Mouse (Mus musculus) G1E (cell line): ENCODE data around the gene Atmin. TPM values are rescaled to one million over a fixed set of nuclear protein-coding genes. Genes with fewer than 3 reads are reported as not detected.

Source experiments
- ATAC-seq: 2 replicates; pipeline ENCODE4 v1.8.0; 2016; ENCODE audit warnings: mild to moderate bottlenecking; ENCODE audit not compliant: insufficient number of reproducible peaks, poor library complexity, low FRiP score, severe bottlenecking; ENCODE audit errors: extremely low read depth
- DNase-seq: peaks from one replicate; pipeline ENCODE4 v3.0.0; 2012; ENCODE audit warnings: low spot score
- H3K27me3 ChIP-seq: 2 replicates; pipeline ENCODE4 v1.6.1; 2012; ENCODE audit warnings: mild to moderate bottlenecking, low read length, inconsistent platforms; ENCODE audit not compliant: insufficient read depth
- H3K36me3 ChIP-seq: replicated peaks from 2 replicates; pipeline ENCODE3; 2012; ENCODE audit warnings: mild to moderate bottlenecking, inconsistent platforms
- H3K4me1 ChIP-seq: 2 replicates; pipeline ENCODE4 v1.6.1; 2012; ENCODE audit warnings: low read depth, low read length, inconsistent platforms, mixed read lengths; ENCODE audit not compliant: insufficient read depth
- H3K4me3 ChIP-seq: 2 replicates; pipeline ENCODE4 v1.5.1; 2012; ENCODE audit warnings: low read depth, mild to moderate bottlenecking, inconsistent platforms, low read length, moderate library complexity, mixed read lengths
- H3K9me3 ChIP-seq: replicated peaks from 2 replicates; pipeline ENCODE4 v1.6.1; 2012; ENCODE audit warnings: inconsistent platforms
- CTCF ChIP-seq: IDR thresholded peaks from 2 replicates; pipeline ENCODE4 v1.5.1; 2012; ENCODE audit warnings: low read depth, low read length, inconsistent platforms, mixed read lengths
- GATA1 ChIP-seq: IDR thresholded peaks from 2 replicates; pipeline ENCODE4 v1.6.1; 2012; ENCODE audit warnings: borderline replicate concordance, low read length, inconsistent platforms, mixed read lengths
- GATA2 ChIP-seq: IDR thresholded peaks from 2 replicates; pipeline ENCODE4 v1.6.1; 2012; ENCODE audit warnings: low read depth, low read length, inconsistent platforms, borderline replicate concordance
- POLR2AphosphoS5 ChIP-seq: IDR thresholded peaks from 2 replicates; pipeline ENCODE4 v1.6.1; 2012; ENCODE audit warnings: low read depth, low read length, inconsistent platforms; ENCODE audit not compliant: insufficient replicate concordance
- TAL1 ChIP-seq: conservative IDR thresholded peaks from 2 replicates; pipeline ENCODE4 v1.6.1; 2012; ENCODE audit warnings: low read depth, low read length, inconsistent platforms, mixed read lengths
- polyA plus RNA-seq: library from polyadenylated mRNA; stranded (reverse); fragments of >175 nt; gene quantifications from 2 replicates; pipeline ENCODE4 v1.2.3, GENCODE M21; 2012
- total RNA-seq, 2 experiments: library from RNA; stranded (forward) in 1 of 2; stranded (reverse) in 1 of 2; fragments of 200-1000 nt in 1 of 2; fragments of >200 nt in 1 of 2; fragmentation: Nextera tagmentation in 1 of 2; gene quantifications; 2 replicates each; pipeline ENCODE4 v1.2.3; 2014 to 2017

Gene Atmin
- total and polyA plus RNA-seq, 3 experiments = 13.7 to 39.1 (median 18.2) TPM

DNA sequence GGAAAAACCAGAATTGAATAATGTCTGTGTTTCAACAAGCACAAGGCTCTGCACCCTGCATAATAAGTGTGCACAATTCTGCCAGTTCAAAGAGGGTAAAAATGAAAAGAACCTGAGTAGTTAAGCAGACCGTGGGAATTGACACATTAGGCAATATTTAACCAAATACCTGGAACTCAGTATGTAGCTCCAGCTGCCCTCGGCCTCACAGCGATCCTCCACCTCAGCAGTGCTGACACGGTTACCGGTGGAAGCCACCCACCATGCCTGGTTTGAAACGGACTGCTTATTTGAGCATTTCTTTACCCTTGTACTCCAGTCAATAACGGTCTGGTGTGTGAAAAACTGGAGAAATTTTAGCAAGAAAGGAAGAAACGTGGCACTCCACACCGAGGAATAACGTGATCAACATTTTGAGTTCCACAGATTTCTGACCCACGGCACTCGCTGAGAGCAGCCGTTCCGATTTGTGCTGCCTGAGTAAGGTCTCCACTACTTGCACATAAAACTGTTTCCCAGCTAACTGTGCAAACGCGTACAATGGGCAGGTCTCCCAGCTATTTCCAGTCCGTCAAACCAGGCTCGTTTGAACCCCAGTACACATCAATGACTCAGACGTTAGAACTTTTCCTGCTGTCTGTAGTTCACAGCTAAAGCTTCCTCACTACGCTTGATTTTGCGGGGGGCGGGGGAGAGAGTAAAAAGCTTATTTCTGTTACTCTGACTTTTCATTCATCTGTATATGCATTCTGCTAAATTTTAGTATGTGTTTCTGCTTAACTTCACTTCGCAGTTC, 49.2 kb downstream of the Atmin start:
- H3K27me3 ChIP-seq = peaks cover 5% of the 10 kb centered on the region; the same call in 1 of the 2 replicates
- ATAC-seq (no peak), DNase-seq (no peak)
- H3K4me1 ChIP-seq = peaks cover 29% of the 10 kb centered on the region
- H3K9me3 ChIP-seq = no peaks in the 10 kb centered on the region
- peaks cover 35% of the 10 kb centered on the region for H3K36me3 ChIP-seq
- H3K4me3 ChIP-seq = peak overlapping the region; percentile 77
- no peak for TF ChIP-seq POLR2AphosphoS5
- TF ChIP-seq CTCF = no peak
- TF ChIP-seq GATA2 = no peak
- TF ChIP-seq TAL1 = no peak
- no peak for TF ChIP-seq GATA1

DNA sequence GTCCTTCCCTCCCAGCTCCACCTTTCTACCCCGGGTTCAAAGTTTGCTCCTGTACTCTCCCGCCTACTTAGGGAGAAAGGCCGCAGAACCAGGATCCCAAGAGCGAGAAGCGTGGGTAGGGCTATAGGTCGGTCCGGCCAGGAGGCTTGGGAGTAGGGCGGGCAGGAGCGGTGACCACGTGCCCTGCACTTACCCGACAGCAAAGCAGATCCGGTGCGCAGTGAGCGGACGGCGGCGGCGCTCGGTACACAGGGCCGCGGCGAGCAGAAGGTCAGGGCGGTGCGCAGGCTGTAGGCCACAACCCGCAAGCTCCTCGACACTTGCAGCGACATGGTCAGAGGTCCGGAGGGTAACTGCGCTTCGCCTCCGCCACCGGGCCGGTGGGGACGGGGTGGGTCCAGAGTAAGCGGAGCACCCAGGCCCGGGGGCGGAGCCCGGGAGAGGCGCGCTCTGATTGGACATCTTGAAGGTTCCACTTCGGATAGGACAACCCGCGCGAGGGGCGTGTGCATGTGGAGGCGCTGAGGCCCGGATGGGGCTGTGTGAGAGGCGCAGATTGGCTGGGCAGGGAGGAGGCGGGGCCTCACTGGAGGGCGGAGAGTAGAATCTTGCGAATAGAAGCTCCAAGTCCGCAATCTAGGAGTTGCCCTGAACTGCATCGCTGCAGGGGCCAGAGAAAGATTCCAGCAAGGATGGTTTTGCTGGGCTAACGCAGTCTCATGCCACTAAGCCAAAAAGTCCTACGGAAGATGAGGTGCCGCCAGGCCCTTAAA, 50.1 kb downstream of the Atmin start, which contains the start of gene Gcsh:
Gcsh (minus strand) TSS at position 443 of the 773 bp plus-strand sequence.
- H3K27me3 ChIP-seq = peaks cover 8% of the 10 kb centered on the region
- DNase-seq = peak; percentile 98
- ATAC-seq = peak; percentile 99
- H3K4me3 ChIP-seq = peak within 1 kb of the TSS; percentile 77
- TF ChIP-seq GATA2 = no peak
- TF ChIP-seq TAL1 = no peak
- TF ChIP-seq GATA1 = no peak
- TF ChIP-seq POLR2AphosphoS5 = no peak
- TF ChIP-seq CTCF = no peak
- peaks cover 26% of the 10 kb centered on the region for H3K36me3 ChIP-seq
- H3K4me1 ChIP-seq = peaks cover 29% of the 10 kb centered on the region
- H3K9me3 ChIP-seq = no peaks in the 10 kb centered on the region

DNA sequence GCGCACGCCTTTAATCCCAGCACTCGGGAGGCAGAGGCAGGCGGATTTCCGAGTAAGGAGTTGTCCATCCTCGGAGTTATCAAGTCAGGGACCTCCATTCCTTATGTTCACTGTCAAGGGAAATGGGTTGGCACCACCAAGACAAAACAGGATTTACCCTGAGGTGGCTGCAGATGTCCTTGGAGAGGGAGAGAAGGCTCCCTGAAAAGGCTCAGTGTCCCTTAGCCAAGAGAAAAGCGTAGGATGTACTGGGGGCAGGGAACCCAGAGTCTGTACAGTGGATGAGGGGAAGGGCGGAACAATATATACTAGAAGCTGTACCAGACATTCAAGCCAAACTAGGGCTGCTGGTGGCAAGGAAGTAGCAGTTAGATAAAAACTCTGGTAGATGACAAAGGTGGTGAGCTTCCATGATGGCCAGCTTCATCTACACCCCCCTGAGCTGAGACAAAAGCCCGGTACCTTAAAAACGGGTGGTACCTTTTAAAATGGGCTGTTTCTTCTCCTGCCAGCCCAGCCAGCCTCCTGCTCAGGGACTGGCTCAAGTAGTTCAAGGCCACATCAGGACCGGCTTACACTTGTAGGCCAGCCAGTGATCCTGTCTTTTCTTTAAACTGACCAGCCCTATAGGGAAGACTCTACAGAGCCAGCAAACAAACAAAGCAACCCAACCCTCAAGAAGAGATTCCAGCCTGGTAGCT, 51.0 kb downstream of the Atmin start:
- TF ChIP-seq GATA2 (no peak), POLR2AphosphoS5 (no peak), TAL1 (no peak), CTCF (no peak)
- ATAC-seq (no peak), DNase-seq (no peak)
- Histone ChIP-seq H3K4me1 (peaks cover 29% of the 10 kb centered on the region), H3K27me3 (peaks cover 8% of the 10 kb centered on the region), H3K36me3 (peaks cover 18% of the 10 kb centered on the region), H3K9me3 (no peaks in the 10 kb centered on the region), H3K4me3 (peak overlapping the region; percentile 77; the same call in 1 of the 2 replicates)

Other genes starting within 250 kb of the Atmin start
- gene Cdyl2, start 210.4 kb upstream of the Atmin start, total RNA-seq (2014; fragmentation: Nextera tagmentation) = not detected in 2 replicates
- not detected in 2 replicates for gene Cdyl2, start 210.4 kb upstream of the Atmin start, total RNA-seq (2017)
- not detected in 2 replicates for gene Cdyl2, start 210.4 kb upstream of the Atmin start, polyA plus RNA-seq
- gene Cmc2, start 21.9 kb upstream of the Atmin start, total RNA-seq (2014; fragmentation: Nextera tagmentation) = 11.1 and 17.0 TPM in 2 replicates
- 81.3 and 123 TPM in 2 replicates for gene Cmc2, start 21.9 kb upstream of the Atmin start, total RNA-seq (2017)
- gene Cmc2, start 21.9 kb upstream of the Atmin start, polyA plus RNA-seq = 33.9 and 39.7 TPM in 2 replicates
- 69.8 and 89.7 TPM in 2 replicates for gene Cenpn, start 21.7 kb upstream of the Atmin start, total RNA-seq (2014; fragmentation: Nextera tagmentation)
- 49.2 and 51.8 TPM in 2 replicates for gene Cenpn, start 21.7 kb upstream of the Atmin start, total RNA-seq (2017)
- gene Cenpn, start 21.7 kb upstream of the Atmin start, polyA plus RNA-seq = 4.9 and 11.2 TPM in 2 replicates
- gene 1700030J22Rik, start 35.6 kb downstream of the Atmin start, total RNA-seq (2014; fragmentation: Nextera tagmentation) = 0.24 and 1.1 TPM in 2 replicates
- 0.44 and 0.52 TPM in 2 replicates for gene 1700030J22Rik, start 35.6 kb downstream of the Atmin start, total RNA-seq (2017)
- gene 1700030J22Rik, start 35.6 kb downstream of the Atmin start, polyA plus RNA-seq = 1.6 and 1.7 TPM in 2 replicates
- 20.2 and 24.1 TPM in 2 replicates for gene Gcsh, start 50.1 kb downstream of the Atmin start, total RNA-seq (2014; fragmentation: Nextera tagmentation)
- 45.7 and 50.3 TPM in 2 replicates for gene Gcsh, start 50.1 kb downstream of the Atmin start, total RNA-seq (2017)
- 9.2 and 9.3 TPM in 2 replicates for gene Gcsh, start 50.1 kb downstream of the Atmin start, polyA plus RNA-seq
- 0.60 and 0.87 TPM in 2 replicates for gene Pkd1l2, start 139.1 kb downstream of the Atmin start, total RNA-seq (2014; fragmentation: Nextera tagmentation)
- gene Pkd1l2, start 139.1 kb downstream of the Atmin start, total RNA-seq (2017) = 0.16 and 0.52 TPM in 2 replicates
- gene Pkd1l2, start 139.1 kb downstream of the Atmin start, polyA plus RNA-seq = 0.09 and 0.18 TPM in 2 replicates
- not detected in 2 replicates for gene Bco1, start 152.5 kb downstream of the Atmin start, total RNA-seq (2014; fragmentation: Nextera tagmentation)
- 0.06 TPM in 1 of 2 replicates, not detected in the other for gene Bco1, start 152.5 kb downstream of the Atmin start, total RNA-seq (2017)
- gene Bco1, start 152.5 kb downstream of the Atmin start, polyA plus RNA-seq = not detected in 2 replicates
- gene Gan, start 214.7 kb downstream of the Atmin start, total RNA-seq (2014; fragmentation: Nextera tagmentation) = 10.1 and 11.7 TPM in 2 replicates
- gene Gan, start 214.7 kb downstream of the Atmin start, total RNA-seq (2017) = 3.7 and 5.0 TPM in 2 replicates
- 1.4 and 1.8 TPM in 2 replicates for gene Gan, start 214.7 kb downstream of the Atmin start, polyA plus RNA-seq